Mouse (Mus musculus) midbrain, embryonic 14.5 days (tissue): Measurements from ENCODE around the gene Phgr1. TPM values are rescaled to one million over a fixed set of nuclear protein-coding genes. Genes with fewer than 3 reads are reported as not detected.

Experiments
- ATAC-seq: fragments of 200-750 bp; cut with Nextera tagmentation; 2 replicates; pipeline ENCODE4 v1.8.0; 2017; ENCODE audit warnings: moderate number of reproducible peaks, moderate library complexity; ENCODE audit not compliant: low FRiP score, low TSS enrichment
- DNase-seq: peaks from one replicate; pipeline ENCODE4 v3.0.0-alpha.2; 2015
- H3K27ac ChIP-seq: fragments of 300-500 bp; sonication (generic); replicated peaks from 2 replicates; pipeline ENCODE4 v1.5.1; 2014; ENCODE audit warnings: mild to moderate bottlenecking, low read depth, low read length, moderate library complexity
- H3K27me3 ChIP-seq: fragments of 300-500 bp; sonication (generic); 2 replicates; pipeline ENCODE4 v1.6.1; 2014; ENCODE audit warnings: low read length, control low read depth, mixed read lengths; ENCODE audit not compliant: control insufficient read depth, insufficient read depth
- H3K36me3 ChIP-seq: fragments of 300-500 bp; sonication (generic); 2 replicates; pipeline ENCODE4 v1.6.1; 2014; ENCODE audit warnings: low read length, control low read depth; ENCODE audit not compliant: control insufficient read depth, insufficient read depth
- H3K4me1 ChIP-seq: fragments of 300-500 bp; sonication (generic); 2 replicates; pipeline ENCODE4 v1.6.1; 2014; ENCODE audit warnings: mild to moderate bottlenecking, antibody characterized with exemption, low read length, control low read depth; ENCODE audit not compliant: control insufficient read depth, insufficient read depth
- H3K4me2 ChIP-seq: fragments of 300-500 bp; sonication (generic); 2 replicates; pipeline ENCODE4 v1.6.1; 2014; ENCODE audit warnings: mild to moderate bottlenecking, low read length, moderate library complexity
- H3K4me3 ChIP-seq: fragments of 300-500 bp; sonication (generic); replicated peaks from 2 replicates; pipeline ENCODE4 v1.5.1; 2014; ENCODE audit warnings: low read depth, low read length
- H3K9ac ChIP-seq: fragments of 300-500 bp; sonication (generic); replicated peaks from 2 replicates; pipeline ENCODE4 v1.6.1; 2014; ENCODE audit warnings: mild to moderate bottlenecking, low read length, moderate library complexity
- H3K9me3 ChIP-seq: fragments of 300-500 bp; sonication (generic); 2 replicates; pipeline ENCODE4 v1.6.1; 2016; ENCODE audit warnings: low read length, control low read depth, mixed read lengths; ENCODE audit not compliant: control insufficient read depth
- WGBS: fragments of 180-500 bp; shearing (Covaris S2); extraction: QIAGEN DNeasy Blood & Tissue Kit; methylation state at CpG from one replicate; pipeline ENCODE4 v1.1.7; 2014; 5-methylcytosine and 5-hydroxymethylcytosine counted together
- polyA plus RNA-seq: library from polyadenylated mRNA; unstranded; fragments of >200 nt; fragmentation: Nextera tagmentation; extraction: Ambion mirVana; gene quantifications from 2 replicates; pipeline ENCODE4 v1.2.1, GENCODE M21; 2014

Phgr1 gene
- polyA plus RNA-seq, result not detected in 2 replicates

- Histone ChIP-seq H3K9ac (no peak within 1 kb of the TSS), H3K4me1 (0 out of 2 replicates have a peak, but pooled peaks cover 2% of the 10 kb centered on the region), H3K4me2 (no peak within 1 kb of the TSS), H3K36me3 (no peaks in the 10 kb centered on the region), H3K27ac (no peak within 1 kb of the TSS), H3K9me3 (no peaks in the 10 kb centered on the region), H3K27me3 (no peaks in the 10 kb centered on the region), H3K4me3 (no peak within 1 kb of the TSS)
- 81% methylated on average over 6 of the region's 6 CpGs for WGBS
- no peak for DNase-seq
- ATAC-seq, result no peak
These were observed at the start of gene Phgr1 for GRCm38 (mm10) chr2:118772158-118772874. Gene Phgr1, plus strand, starts transcription at chr2:118772769.

GRCm38 (mm10) chr2:118723693-118724486 lies 48.7 kb upstream of the Phgr1 start:
- no peaks in the 10 kb centered on the region for H3K9me3 ChIP-seq
- DNase-seq (no peak), ATAC-seq (no peak)
- no peak overlapping the region for H3K27ac ChIP-seq
- H3K9ac ChIP-seq, result no peak overlapping the region
- no peak overlapping the region for H3K4me2 ChIP-seq
- H3K4me3 ChIP-seq, result no peak overlapping the region
- 0 out of 2 replicates have a peak, but pooled peaks cover 3% of the 10 kb centered on the region for H3K27me3 ChIP-seq
- no peaks in the 10 kb centered on the region for H3K36me3 ChIP-seq
- peaks cover 5% of the 10 kb centered on the region; the same call in 1 of the 2 replicates for H3K4me1 ChIP-seq
- 84% methylated on average over 15 of the region's 15 CpGs for WGBS

GRCm38 (mm10) chr2:118725511-118725910 lies 47.1 kb upstream of the Phgr1 start:
- H3K9me3 ChIP-seq, result no peaks in the 10 kb centered on the region
- H3K4me1 ChIP-seq, result peaks cover 5% of the 10 kb centered on the region; the same call in 1 of the 2 replicates
- no peak overlapping the region for H3K9ac ChIP-seq
- DNase-seq, result no peak
- no peak for ATAC-seq
- H3K36me3 ChIP-seq, result no peaks in the 10 kb centered on the region
- H3K27me3 ChIP-seq, result 0 out of 2 replicates have a peak, but pooled peaks cover 5% of the 10 kb centered on the region
- WGBS, result 88% methylated on average over 4 of the region's 4 CpGs
- no peak overlapping the region for H3K4me3 ChIP-seq
- no peak overlapping the region for H3K4me2 ChIP-seq
- H3K27ac ChIP-seq, result no peak overlapping the region

- Histone ChIP-seq H3K4me1 (peaks cover 5% of the 10 kb centered on the region; the same call in 1 of the 2 replicates), H3K27me3 (0 out of 2 replicates have a peak, but pooled peaks cover 5% of the 10 kb centered on the region), H3K36me3 (no peaks in the 10 kb centered on the region), H3K9me3 (no peaks in the 10 kb centered on the region), H3K9ac (no peak overlapping the region), H3K27ac (no peak overlapping the region), H3K4me3 (no peak overlapping the region), H3K4me2 (no peak overlapping the region)
- DNase-seq (no peak), ATAC-seq (no peak)
- WGBS, result 79% methylated on average over 2 of the region's 2 CpGs
These were observed 45.7 kb upstream of the Phgr1 start for GRCm38 (mm10) chr2:118726873-118727272.

GRCm38 (mm10) chr2:118727911-118728310 lies 44.7 kb upstream of the Phgr1 start:
- H3K27ac ChIP-seq, result no peak overlapping the region
- no peak overlapping the region for H3K9ac ChIP-seq
- H3K4me3 ChIP-seq, result no peak overlapping the region
- H3K27me3 ChIP-seq, result 0 out of 2 replicates have a peak, but pooled peaks cover 5% of the 10 kb centered on the region
- no peak for DNase-seq
- H3K9me3 ChIP-seq, result no peaks in the 10 kb centered on the region
- no peaks in the 10 kb centered on the region for H3K36me3 ChIP-seq
- H3K4me2 ChIP-seq, result no peak overlapping the region
- ATAC-seq, result no peak
- H3K4me1 ChIP-seq, result peaks cover 5% of the 10 kb centered on the region; the same call in 1 of the 2 replicates
- 32% methylated on average over 9 of the region's 9 CpGs for WGBS

- no peak for ATAC-seq
- peaks cover 5% of the 10 kb centered on the region; the same call in 1 of the 2 replicates for H3K4me1 ChIP-seq
- no peaks in the 10 kb centered on the region for H3K9me3 ChIP-seq
- DNase-seq, result no peak
- H3K9ac ChIP-seq, result no peak within 1 kb of the TSS
- H3K27me3 ChIP-seq, result 0 out of 2 replicates have a peak, but pooled peaks cover 5% of the 10 kb centered on the region
- no peak within 1 kb of the TSS for H3K27ac ChIP-seq
- no peak within 1 kb of the TSS for H3K4me3 ChIP-seq
- WGBS, result 14% methylated on average over 7 of the region's 7 CpGs
- no peaks in the 10 kb centered on the region for H3K36me3 ChIP-seq
- no peak within 1 kb of the TSS for H3K4me2 ChIP-seq
These were observed 44.2 kb upstream of the Phgr1 start, which contains the start of gene Plcb2 for GRCm38 (mm10) chr2:118728337-118728736. Gene Plcb2, minus strand, starts transcription at chr2:118728438.

GRCm38 (mm10) chr2:118729194-118729593 lies 43.4 kb upstream of the Phgr1 start:
- Histone ChIP-seq H3K36me3 (no peaks in the 10 kb centered on the region), H3K4me3 (no peak overlapping the region), H3K27ac (no peak overlapping the region), H3K9me3 (no peaks in the 10 kb centered on the region), H3K4me2 (no peak overlapping the region), H3K9ac (no peak overlapping the region), H3K4me1 (peaks cover 5% of the 10 kb centered on the region; the same call in 1 of the 2 replicates), H3K27me3 (0 out of 2 replicates have a peak, but pooled peaks cover 5% of the 10 kb centered on the region)
- WGBS, result 54% methylated on average over 4 of the region's 4 CpGs
- no peak for ATAC-seq
- no peak for DNase-seq

- ATAC-seq (no peak), DNase-seq (no peak)
- no peak overlapping the region for H3K9ac ChIP-seq
- H3K4me2 ChIP-seq, result no peak overlapping the region
- no peaks in the 10 kb centered on the region for H3K36me3 ChIP-seq
- 27% methylated on average over 8 of the region's 8 CpGs for WGBS
- no peak overlapping the region for H3K27ac ChIP-seq
- peaks cover 5% of the 10 kb centered on the region; the same call in 1 of the 2 replicates for H3K4me1 ChIP-seq
- H3K27me3 ChIP-seq, result 0 out of 2 replicates have a peak, but pooled peaks cover 5% of the 10 kb centered on the region
- no peaks in the 10 kb centered on the region for H3K9me3 ChIP-seq
- H3K4me3 ChIP-seq, result no peak overlapping the region
These were observed 42.5 kb upstream of the Phgr1 start for GRCm38 (mm10) chr2:118729816-118730621.
